ENCODE assay signal across 8 mouse cellular contexts in the genomic region with DNA sequence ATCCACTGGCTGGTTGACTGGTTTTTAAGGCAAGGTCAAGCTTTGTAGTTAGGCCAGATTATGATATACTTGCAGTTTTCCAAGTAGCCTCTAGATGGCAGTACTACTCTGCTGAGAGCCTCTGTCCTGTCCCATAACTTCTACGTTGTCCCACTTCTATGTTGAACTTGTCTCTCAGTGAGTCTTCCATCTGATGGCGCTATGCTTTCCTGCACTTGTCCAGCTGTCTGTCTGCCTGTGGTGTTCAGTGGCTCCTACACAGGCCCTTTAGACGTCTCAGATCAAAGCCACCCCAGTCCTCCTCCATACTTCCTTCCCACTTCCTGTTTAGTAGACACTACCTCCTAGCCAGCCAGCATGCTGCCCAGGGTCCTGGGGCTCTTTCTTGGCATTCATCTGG. TPM values are rescaled to one million over a fixed set of nuclear protein-coding genes. Genes with fewer than 3 reads are reported as not detected.
A peak's percentile ranks its signal among the peaks of the same experiment; 100 is the strongest.
DNase-seq lines count a peak whose midpoint lies in the region; ATAC-seq and TF ChIP-seq lines count a peak whose summit lies in the region.

No protein-coding gene starts in this region.

- ATAC-seq in midbrain, embryonic 15.5 days (replicated peaks): no peak
- peak; percentile 48; the same call in 1 of the 2 replicates for ATAC-seq in intestine, embryonic 15.5 days
- ATAC-seq in lung, embryonic 16.5 days (ENCODE audit: low read depth): peak; percentile 58

- TF ChIP-seq POLR2A in embryonic fibroblast, embryonic 13.5 days (IDR thresholded peaks at IDR 0.05; ENCODE audit: low read depth, low read length): no peak
- TF ChIP-seq POLR2A in small intestine, adult 2 months (IDR thresholded peaks at IDR 0.05; ENCODE audit: low read depth, low read length): no peak

- no peak overlapping the region for H3K27ac ChIP-seq in midbrain, embryonic 10.5 days (replicated peaks)
- no peak overlapping the region for H3K27ac ChIP-seq in midbrain, embryonic 15.5 days
- no peak overlapping the region for H3K27ac ChIP-seq in embryonic fibroblast, embryonic 13.5 days (ENCODE audit: insufficient read depth, low read length)
- no peak overlapping the region for H3K27ac ChIP-seq in intestine, embryonic 15.5 days
- no peak overlapping the region for H3K27ac ChIP-seq in lung, embryonic 16.5 days (ENCODE audit: low read length)
- no peak overlapping the region for H3K27ac ChIP-seq in small intestine, adult 2 months (ENCODE audit: insufficient read depth, low read depth, low read length)

- WGBS in midbrain, embryonic 10.5 days: 49% methylated on average over 3 of the region's 3 CpGs
- 40% methylated on average over 3 of the region's 3 CpGs for WGBS in midbrain, embryonic 15.5 days
- 28% methylated on average over 3 of the region's 3 CpGs for WGBS in intestine, embryonic 15.5 days
- 18% methylated on average over 3 of the region's 3 CpGs for WGBS in lung, embryonic 16.5 days
- 17% methylated on average over 3 of the region's 3 CpGs for WGBS in small intestine, adult 2 months

- H3K9ac ChIP-seq in midbrain, embryonic 15.5 days: no peak overlapping the region
- no peak overlapping the region for H3K9ac ChIP-seq in intestine, embryonic 15.5 days
- no peak overlapping the region for H3K9ac ChIP-seq in lung, embryonic 16.5 days (ENCODE audit: low read length)

- peaks cover 55% of the 10 kb centered on the region for H3K36me3 ChIP-seq in midbrain, embryonic 10.5 days
- no peaks in the 10 kb centered on the region for H3K36me3 ChIP-seq in midbrain, embryonic 15.5 days (replicated peaks)
- peaks cover 8% of the 10 kb centered on the region for H3K36me3 ChIP-seq in intestine, embryonic 15.5 days
- peaks cover 4% of the 10 kb centered on the region for H3K36me3 ChIP-seq in lung, embryonic 16.5 days (ENCODE audit: control insufficient read depth, insufficient read depth, low read length)
- H3K36me3 ChIP-seq in small intestine, adult 2 months (ENCODE audit: control insufficient read depth, insufficient read depth, low read length): peaks cover 10% of the 10 kb centered on the region

- DNase-seq in midbrain, embryonic 10.5 days (ENCODE audit: low spot score): peak; percentile 28
- peak; percentile 81 for DNase-seq in R1 (ENCODE audit: low read depth, low spot score)
- no peak for DNase-seq in right cerebral cortex, postnatal 36 days (ENCODE audit: low spot score in 2 of 2)

- TF ChIP-seq CTCF in embryonic fibroblast, embryonic 13.5 days (IDR thresholded peaks at IDR 0.05; ENCODE audit: borderline replicate concordance, insufficient read depth, low read length): 0 out of 2 replicates have a peak, but pooled peaks have one; percentile 4
- TF ChIP-seq CTCF in small intestine, adult 2 months (IDR thresholded peaks at IDR 0.05; ENCODE audit: extremely low read depth, insufficient read length, insufficient replicate concordance, low read depth, low read length): peak; percentile 48; the same call in 1 of the 2 replicates

- H3K4me1 ChIP-seq in midbrain, embryonic 10.5 days: no peaks in the 10 kb centered on the region
- no peaks in the 10 kb centered on the region for H3K4me1 ChIP-seq in midbrain, embryonic 15.5 days
- H3K4me1 ChIP-seq in embryonic fibroblast, embryonic 13.5 days (ENCODE audit: control insufficient read depth, insufficient read depth, low read length): no peaks in the 10 kb centered on the region
- no peaks in the 10 kb centered on the region for H3K4me1 ChIP-seq in intestine, embryonic 15.5 days (replicated peaks)
- no peaks in the 10 kb centered on the region for H3K4me1 ChIP-seq in lung, embryonic 16.5 days (replicated peaks; ENCODE audit: control insufficient read depth, insufficient read depth, low read length)
- no peaks in the 10 kb centered on the region for H3K4me1 ChIP-seq in small intestine, adult 2 months (ENCODE audit: control insufficient read depth, insufficient read depth, insufficient read length, low read length)

- H3K4me2 ChIP-seq in midbrain, embryonic 15.5 days: no peak overlapping the region
- no peak overlapping the region for H3K4me2 ChIP-seq in intestine, embryonic 15.5 days (replicated peaks)
- no peak overlapping the region for H3K4me2 ChIP-seq in lung, embryonic 16.5 days (ENCODE audit: low read depth, low read length)

- no peak overlapping the region for H3K4me3 ChIP-seq in midbrain, embryonic 10.5 days
- no peak overlapping the region for H3K4me3 ChIP-seq in midbrain, embryonic 15.5 days
- H3K4me3 ChIP-seq in embryonic fibroblast, embryonic 13.5 days (ENCODE audit: insufficient read depth, low read length): no peak overlapping the region
- H3K4me3 ChIP-seq in intestine, embryonic 15.5 days (replicated peaks): no peak overlapping the region
- H3K4me3 ChIP-seq in lung, embryonic 16.5 days (ENCODE audit: low read length): no peak overlapping the region
- no peak overlapping the region for H3K4me3 ChIP-seq in small intestine, adult 2 months (ENCODE audit: low read depth, low read length)

- H3K9me3 ChIP-seq in midbrain, embryonic 10.5 days (replicated peaks): no peaks in the 10 kb centered on the region; the same call in 1 of the 2 replicates
- H3K9me3 ChIP-seq in midbrain, embryonic 15.5 days: no peaks in the 10 kb centered on the region
- H3K9me3 ChIP-seq in intestine, embryonic 15.5 days: no peaks in the 10 kb centered on the region
- no peaks in the 10 kb centered on the region for H3K9me3 ChIP-seq in lung, embryonic 16.5 days (ENCODE audit: control insufficient read depth, low read length)

- H3K27me3 ChIP-seq in midbrain, embryonic 10.5 days (ENCODE audit: low read depth, poor library complexity, severe bottlenecking): no peaks in the 10 kb centered on the region
- no peaks in the 10 kb centered on the region for H3K27me3 ChIP-seq in midbrain, embryonic 15.5 days (replicated peaks)
- no peaks in the 10 kb centered on the region for H3K27me3 ChIP-seq in intestine, embryonic 15.5 days (replicated peaks)
- no peaks in the 10 kb centered on the region for H3K27me3 ChIP-seq in lung, embryonic 16.5 days (ENCODE audit: control insufficient read depth, insufficient read depth, low read depth, low read length)
- H3K27me3 ChIP-seq in small intestine, adult 2 months (ENCODE audit: control insufficient read depth, insufficient read depth, low read length): no peaks in the 10 kb centered on the region

RNA-seq across cellular contexts. Expression of gene Oxct2a, which starts 17.6 kb away (rescaled TPM):
- polyA plus RNA-seq in midbrain, embryonic 10.5 days (2016; fragmentation: Nextera tagmentation; extraction: Ambion mirVana): not detected in 2 replicates
- polyA plus RNA-seq in midbrain, embryonic 15.5 days (2015; fragmentation: Nextera tagmentation; extraction: Ambion mirVana): 0.26 TPM in 1 of 2 replicates, not detected in the other
- polyA plus RNA-seq in embryonic fibroblast, embryonic 13.5 days (2011; ENCODE audit: insufficient read length, low read depth, missing spikeins): not detected in 2 replicates
- polyA plus RNA-seq in intestine, embryonic 15.5 days (2015; fragmentation: Nextera tagmentation; extraction: Ambion mirVana): not detected in 2 replicates
- polyA plus RNA-seq in lung, embryonic 16.5 days (2015; fragmentation: Nextera tagmentation; extraction: Ambion mirVana): 0.11 TPM in 1 of 2 replicates, not detected in the other
- polyA plus RNA-seq in small intestine, adult 2 months (2012; rRNA removed): 1.1 and 3.4 TPM in 2 replicates

RNA-seq across cellular contexts. Expression of gene Bmp8a, which starts 37.3 kb away (rescaled TPM):
- 0.07 and 0.11 TPM in 2 replicates for polyA plus RNA-seq in midbrain, embryonic 10.5 days (2016; fragmentation: Nextera tagmentation; extraction: Ambion mirVana)
- 0.46 TPM in 1 of 2 replicates, not detected in the other for polyA plus RNA-seq in midbrain, embryonic 15.5 days (2015; fragmentation: Nextera tagmentation; extraction: Ambion mirVana)
- 0.70 TPM in 1 of 2 replicates, not detected in the other for polyA plus RNA-seq in embryonic fibroblast, embryonic 13.5 days (2011; ENCODE audit: insufficient read length, low read depth, missing spikeins)
- 0.53 and 0.81 TPM in 2 replicates for polyA plus RNA-seq in intestine, embryonic 15.5 days (2015; fragmentation: Nextera tagmentation; extraction: Ambion mirVana)
- 0.41 and 0.68 TPM in 2 replicates for polyA plus RNA-seq in lung, embryonic 16.5 days (2015; fragmentation: Nextera tagmentation; extraction: Ambion mirVana)
- 23.9 and 72.2 TPM in 2 replicates for polyA plus RNA-seq in small intestine, adult 2 months (2012; rRNA removed)

RNA-seq across cellular contexts. Expression of gene Pabpc4, which starts 43.6 kb away (rescaled TPM):
- 41.4 and 48.3 TPM in 2 replicates for polyA plus RNA-seq in midbrain, embryonic 10.5 days (2016; fragmentation: Nextera tagmentation; extraction: Ambion mirVana)
- polyA plus RNA-seq in midbrain, embryonic 15.5 days (2015; fragmentation: Nextera tagmentation; extraction: Ambion mirVana): 30.5 and 31.8 TPM in 2 replicates
- polyA plus RNA-seq in embryonic fibroblast, embryonic 13.5 days (2011; ENCODE audit: insufficient read length, low read depth, missing spikeins): 151 and 154 TPM in 2 replicates
- polyA plus RNA-seq in intestine, embryonic 15.5 days (2015; fragmentation: Nextera tagmentation; extraction: Ambion mirVana): 40.7 and 48.7 TPM in 2 replicates
- 25.4 and 28.2 TPM in 2 replicates for polyA plus RNA-seq in lung, embryonic 16.5 days (2015; fragmentation: Nextera tagmentation; extraction: Ambion mirVana)
- polyA plus RNA-seq in small intestine, adult 2 months (2012; rRNA removed): 125 and 133 TPM in 2 replicates

Comparison
In these comparisons a context has a peak if more than half of its experiments do, and no peak if none do; other contexts are left out.
1. DNase-seq: peak in midbrain, embryonic 10.5 days (single experiment) and R1 (single experiment); none in right cerebral cortex, postnatal 36 days (0 of 2).
2. RNA of gene Bmp8a, which starts 37.3 kb away (polyA plus RNA-seq): 23.9 to 72.2 TPM in small intestine, adult 2 months; 0.41 to 0.68 TPM in lung, embryonic 16.5 days, 0.53 to 0.81 TPM in intestine, embryonic 15.5 days, 0.07 to 0.11 TPM in midbrain, embryonic 10.5 days, 0.70 TPM in embryonic fibroblast, embryonic 13.5 days and 0.46 TPM in midbrain, embryonic 15.5 days; every median in the first group is over 10 times any median in the second.